Mouse (Mus musculus) neutrophil, adult 59 days (primary cell): ENCODE data around the gene Exoc3l2. TPM values are rescaled to one million over a fixed set of nuclear protein-coding genes. Genes with fewer than 3 reads are reported as not detected.

ENCODE experiments used
- total RNA-seq, 2 experiments: library from RNA; stranded (reverse); gene quantifications; 1 replicate in 1 of 2; 2 replicates in 1 of 2; pipeline ENCODE4 v1.2.4; 2023

Gene Exoc3l2
- total RNA-seq: under 1 TPM; 0.38 to 0.42 TPM

DNA sequence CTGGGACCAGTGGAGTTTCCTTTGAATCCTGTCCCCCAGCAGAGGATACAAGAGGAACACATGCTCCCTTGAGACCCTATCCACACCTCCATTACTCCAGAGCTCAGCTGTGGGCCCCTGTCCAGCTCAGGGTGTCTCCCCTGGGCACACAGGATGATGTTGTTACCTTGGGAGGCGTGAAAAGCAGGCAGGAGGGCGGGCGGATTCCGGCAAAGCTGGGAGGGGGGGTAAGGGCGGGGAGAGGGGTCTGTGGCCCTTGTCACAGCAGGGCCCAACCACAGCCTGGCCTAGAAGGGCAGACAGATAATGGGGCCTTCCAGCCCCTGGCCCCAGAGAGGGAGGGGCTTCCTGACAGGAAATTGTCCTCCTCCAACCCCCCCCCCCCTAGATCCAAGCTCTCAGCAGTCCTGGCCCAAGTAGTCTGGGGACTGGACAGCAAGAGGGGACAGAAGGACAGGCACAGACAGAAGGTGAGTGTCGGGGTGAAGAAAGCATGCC is at the start of gene Exoc3l2:
Gene Exoc3l2 (plus strand): TSS at position 448 of the 498 bp plus-strand sequence.

DNA sequence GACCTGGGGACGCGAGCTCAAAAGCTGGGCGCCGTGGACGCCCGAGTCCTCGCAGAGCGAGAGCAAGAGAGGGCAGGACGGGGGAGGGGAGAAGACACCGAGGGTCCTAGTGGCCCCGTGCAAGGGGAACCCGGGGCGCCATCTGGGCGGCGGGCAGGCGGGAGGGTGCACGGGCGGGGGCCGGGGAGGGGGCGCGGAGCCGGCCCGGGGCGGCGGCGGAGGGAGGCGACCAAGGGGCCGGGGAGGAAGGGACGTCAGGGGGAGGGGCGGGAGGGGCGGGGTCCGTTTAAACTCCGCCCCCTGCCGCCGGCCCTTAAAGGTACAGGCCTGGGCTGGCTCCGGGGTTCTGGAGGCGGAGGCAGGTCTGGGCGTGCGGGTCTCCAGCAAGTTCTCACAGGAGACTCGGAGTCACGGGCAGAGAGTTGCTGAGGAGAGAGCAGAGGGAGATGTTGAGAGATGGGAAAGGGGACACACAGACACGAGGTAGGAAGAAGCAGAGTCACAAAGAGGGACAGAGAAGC is 4.5 kb upstream of the Exoc3l2 start, which contains the start of gene Mark4:
Gene Mark4 (minus strand): TSS at position 231 of the 521 bp plus-strand sequence.

GRCm38 (mm10) chr7:19508150-19508923 is 45.2 kb downstream of the Exoc3l2 start, which contains the start of the genes Bloc1s3 and Trappc6a:
Bloc1s3 (minus strand) TSS chr7:19508367.
Trappc6a (plus strand) TSS chr7:19508395.

GRCm38 (mm10) chr7:19517652-19518365 is 54.7 kb downstream of the Exoc3l2 start, which contains the start of gene Nkpd1:
Nkpd1 (plus strand) TSS chr7:19517838.

Other genes with a start within 250 kb of the Exoc3l2 start
- 10 to 100 TPM; 22.3 to 24.6 TPM for gene Opa3, start 235.0 kb upstream of the Exoc3l2 start, total RNA-seq
- 100 to 1,000 TPM; 636 to 660 TPM for gene Vasp, start 191.5 kb upstream of the Exoc3l2 start, total RNA-seq
- gene Ppm1n, start 183.3 kb upstream of the Exoc3l2 start, total RNA-seq: under 1 TPM in 1 of 2 experiments, not detected in 1; 0.49 TPM
- gene Rtn2, start 180.7 kb upstream of the Exoc3l2 start, total RNA-seq: not detected
- 1,000 to 10,000 TPM in 1 of 2 experiments, 100 to 1,000 TPM in 1; 803 to 1,216 TPM for gene Fosb, start 153.3 kb upstream of the Exoc3l2 start, total RNA-seq
- 10 to 100 TPM; 17.0 to 24.4 TPM for gene Ercc1, start 118.6 kb upstream of the Exoc3l2 start, total RNA-seq
- gene Cd3eap, start 103.8 kb upstream of the Exoc3l2 start, total RNA-seq: 1 to 10 TPM; 6.7 to 7.1 TPM
- 1 to 10 TPM; 1.7 to 2.0 TPM for gene Ppp1r13l, start 103.6 kb upstream of the Exoc3l2 start, total RNA-seq
- gene Ercc2, start 81.3 kb upstream of the Exoc3l2 start, total RNA-seq: 10 to 100 TPM; 15.0 to 20.7 TPM
- under 1 TPM; 0.42 to 0.62 TPM for gene Klc3, start 59.2 kb upstream of the Exoc3l2 start, total RNA-seq
- 1 to 10 TPM; 2.1 to 2.2 TPM for gene Ckm, start 58.6 kb upstream of the Exoc3l2 start, total RNA-seq
- gene Mark4, start 4.5 kb upstream of the Exoc3l2 start, total RNA-seq: 10 to 100 TPM; 28.3 to 31.5 TPM
- 1 to 10 TPM; 9.0 to 9.2 TPM for gene Bloc1s3, start 45.0 kb downstream of the Exoc3l2 start, total RNA-seq
- gene Trappc6a, start 45.1 kb downstream of the Exoc3l2 start, total RNA-seq: 10 to 100 TPM; 23.9 to 24.1 TPM
- gene Nkpd1, start 54.5 kb downstream of the Exoc3l2 start, total RNA-seq: not detected
- gene Ppp1r37, start 99.7 kb downstream of the Exoc3l2 start, total RNA-seq: 10 to 100 TPM; 31.7 to 37.9 TPM
- 1 to 10 TPM; 3.3 to 4.4 TPM for gene Zfp296, start 114.0 kb downstream of the Exoc3l2 start, total RNA-seq
- gene Gemin7, start 114.3 kb downstream of the Exoc3l2 start, total RNA-seq: 10 to 100 TPM; 50.6 to 59.9 TPM
- 10 to 100 TPM; 46.3 to 53.5 TPM for gene Clasrp, start 141.2 kb downstream of the Exoc3l2 start, total RNA-seq
- 10 to 100 TPM; 17.2 to 17.5 TPM for gene Relb, start 166.1 kb downstream of the Exoc3l2 start, total RNA-seq
- 10 to 100 TPM; 50.7 to 55.8 TPM for gene Clptm1, start 201.7 kb downstream of the Exoc3l2 start, total RNA-seq
- 10 to 100 TPM; 29.8 to 43.2 TPM for gene Apoc2, start 214.6 kb downstream of the Exoc3l2 start, total RNA-seq
- gene Gm44805, start 218.1 kb downstream of the Exoc3l2 start, total RNA-seq: under 1 TPM in 1 of 2 experiments, not detected in 1; 0.91 TPM
- gene Apoc4, start 218.1 kb downstream of the Exoc3l2 start, total RNA-seq: not detected
- 1 to 10 TPM; 2.0 to 4.6 TPM for gene Apoc1, start 229.3 kb downstream of the Exoc3l2 start, total RNA-seq
- 10 to 100 TPM; 61.2 to 81.9 TPM for gene Apoe, start 235.9 kb downstream of the Exoc3l2 start, total RNA-seq